Mouse (Mus musculus) gastrocnemius, postnatal 25 days (tissue): ENCODE results near the gene Gipc3. TPM values are rescaled to one million over a fixed set of nuclear protein-coding genes. Genes with fewer than 3 reads are reported as not detected.

Experiments used
- DNase-seq: peaks from one replicate; pipeline ENCODE4 v3.0.0; 2022
- total RNA-seq, 2 experiments: library from RNA; stranded (reverse); gene quantifications; 1 replicate in 1 of 2; 2 replicates in 1 of 2; pipeline ENCODE4 v1.2.3; 2021

Gipc3 gene
- total RNA-seq, 2 experiments from 2014 or later: 1.0 to 1.3 TPM

DNA sequence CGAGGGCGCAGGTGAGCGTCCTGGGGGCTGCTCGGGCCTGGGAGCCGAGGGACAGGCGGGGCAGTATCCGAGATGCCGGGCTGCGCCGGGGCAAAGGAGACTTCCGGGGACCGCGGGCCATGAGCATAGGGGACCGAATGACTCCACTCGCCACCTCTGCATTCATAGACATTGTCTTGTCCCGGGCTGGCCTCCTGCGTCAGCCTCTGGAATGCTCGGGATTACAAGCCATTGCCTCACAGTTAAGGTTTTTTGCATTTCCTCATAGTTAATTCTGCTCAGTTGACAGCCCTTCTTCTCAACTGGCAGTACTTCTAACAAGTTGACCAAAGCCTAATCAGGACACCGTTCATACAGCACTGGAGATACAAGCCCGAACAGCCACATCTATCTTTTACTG lies 21.6 kb downstream of the Gipc3 start:
- DNase-seq: no peak

DNA sequence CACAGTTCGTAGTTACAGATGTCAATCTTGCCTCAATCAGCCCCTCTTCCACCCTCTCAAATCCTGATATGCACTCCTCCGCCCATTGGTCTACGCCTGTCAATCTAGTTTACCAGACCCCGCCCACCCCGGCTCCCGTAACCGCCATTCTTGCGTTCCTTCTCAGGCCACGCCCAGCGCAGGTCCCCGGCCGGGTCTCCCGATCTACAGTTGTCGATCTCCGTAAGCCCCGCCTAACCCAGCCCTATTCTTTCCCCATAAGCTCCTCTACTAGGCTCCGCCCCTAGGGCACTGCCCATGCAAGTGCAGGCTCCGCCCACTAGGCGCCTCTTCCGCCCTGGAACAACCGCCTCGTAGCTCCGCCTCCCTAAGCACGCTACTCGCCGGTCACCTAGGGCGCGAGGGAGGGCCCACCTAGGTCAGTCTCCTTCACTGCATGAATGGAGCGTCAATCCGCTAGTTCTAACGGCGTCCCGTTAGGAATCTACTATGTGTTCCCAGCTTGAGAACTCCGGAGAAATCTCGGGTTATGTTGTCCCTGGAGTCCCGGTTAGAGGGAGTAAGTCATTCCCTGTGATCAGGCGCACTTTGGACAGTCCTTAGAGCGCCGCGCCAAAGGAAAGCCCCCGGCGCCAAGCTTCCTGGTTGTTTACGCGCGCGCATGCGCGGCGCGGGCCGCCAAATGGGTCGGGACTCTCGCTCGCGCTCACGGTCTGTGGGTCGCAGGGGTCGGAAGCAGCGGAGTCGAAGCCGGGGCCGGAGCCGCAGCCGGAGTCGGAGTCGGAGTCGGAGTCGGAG lies 22.3 kb downstream of the Gipc3 start, which contains the start of gene Cactin:
TSS of gene Cactin (plus strand) at position 554 of the 798 bp plus-strand sequence.
- DNase-seq: peak; percentile 100

DNA sequence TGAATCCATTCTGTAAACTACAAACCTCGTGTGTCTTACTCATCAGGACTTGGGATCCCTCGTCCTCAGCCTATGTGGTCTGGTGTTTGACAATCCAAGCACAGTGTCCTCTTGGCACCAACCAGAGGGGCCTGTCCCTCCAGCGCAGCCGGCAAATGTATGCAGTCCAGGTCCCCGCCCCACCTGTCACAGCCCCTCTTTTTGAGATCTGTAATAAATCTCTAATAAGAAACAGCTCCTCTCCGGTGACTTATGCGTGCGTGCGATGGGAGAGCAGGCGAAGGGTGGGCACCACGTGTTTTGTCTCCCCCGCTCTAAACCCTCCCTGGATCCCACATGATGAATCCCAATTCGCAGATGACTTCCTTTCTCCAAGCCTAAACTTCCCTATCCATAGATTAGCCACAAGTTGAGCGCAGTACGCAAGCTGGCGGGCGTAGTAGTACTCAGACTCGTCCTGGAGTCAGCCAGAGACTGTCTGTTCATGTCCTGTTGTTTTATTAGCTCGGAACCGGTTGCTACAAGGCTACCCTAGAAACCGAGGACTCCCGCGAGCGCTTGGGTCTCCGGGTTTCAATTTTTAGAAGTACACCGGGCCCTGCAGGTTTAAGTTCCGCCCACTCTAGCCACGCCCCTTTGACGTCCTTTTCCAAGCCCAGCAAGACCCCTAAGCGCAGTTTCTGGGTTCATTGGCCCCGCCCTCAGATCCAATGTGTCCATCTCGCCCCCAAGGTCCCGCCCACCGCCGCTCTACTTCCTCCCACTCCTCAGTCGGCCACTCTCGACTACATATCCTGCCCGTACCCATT lies 23.1 kb downstream of the Gipc3 start:
- no peak for DNase-seq

DNA sequence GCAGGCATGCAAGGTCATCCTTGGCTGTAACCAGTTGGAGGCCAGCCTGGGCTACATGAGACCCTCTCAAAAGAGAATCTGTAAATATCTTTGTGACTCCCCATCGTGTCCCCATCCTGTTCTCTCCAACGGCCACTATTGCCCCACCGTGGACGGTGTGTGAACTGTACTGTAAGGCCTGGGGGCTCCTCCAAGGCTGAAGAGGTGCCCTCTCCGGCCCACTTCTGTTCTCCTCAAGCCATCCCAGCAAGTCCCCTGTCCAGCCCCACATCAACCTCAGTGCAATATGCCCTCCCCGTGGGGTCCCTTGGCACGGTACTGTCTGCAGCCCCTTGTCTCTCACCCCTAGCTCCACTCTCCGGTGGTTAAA lies 23.8 kb downstream of the Gipc3 start:
- no peak for DNase-seq

DNA sequence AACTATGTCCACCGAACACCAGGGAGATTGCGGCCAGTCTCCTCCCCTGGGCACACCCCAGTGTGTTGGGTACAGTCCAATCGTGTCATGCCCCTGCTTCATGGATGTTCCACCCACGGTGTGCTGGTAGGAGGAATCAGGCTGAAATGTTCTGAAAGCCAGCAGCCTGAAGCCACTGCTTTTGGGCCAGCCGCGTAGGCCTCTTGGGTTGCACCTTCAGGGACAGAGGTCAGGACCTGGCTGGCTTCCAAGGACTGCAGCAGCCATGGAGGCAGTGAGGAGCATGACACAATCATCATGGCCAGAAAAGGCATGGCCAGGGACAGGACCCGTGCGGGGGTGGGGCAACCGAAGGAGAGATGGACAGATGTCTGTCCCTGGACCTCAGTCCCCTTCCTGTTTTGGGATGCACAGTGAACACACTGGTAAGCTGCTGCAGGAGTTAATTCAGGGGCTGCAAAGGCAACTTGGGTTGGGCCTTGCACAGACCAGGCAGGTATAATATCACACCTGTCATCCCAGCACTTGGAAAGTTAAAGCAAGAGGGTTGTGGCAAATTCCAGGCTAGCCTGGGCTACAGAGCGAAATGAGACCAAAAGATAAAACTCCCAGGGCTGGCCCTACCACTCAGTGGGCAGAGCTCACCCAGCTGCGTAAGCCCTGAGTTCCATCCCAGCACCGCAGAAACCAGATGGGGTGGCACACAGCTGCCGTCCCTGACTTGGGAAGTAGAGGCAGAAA lies 24.3 kb downstream of the Gipc3 start:
- no peak for DNase-seq

DNA sequence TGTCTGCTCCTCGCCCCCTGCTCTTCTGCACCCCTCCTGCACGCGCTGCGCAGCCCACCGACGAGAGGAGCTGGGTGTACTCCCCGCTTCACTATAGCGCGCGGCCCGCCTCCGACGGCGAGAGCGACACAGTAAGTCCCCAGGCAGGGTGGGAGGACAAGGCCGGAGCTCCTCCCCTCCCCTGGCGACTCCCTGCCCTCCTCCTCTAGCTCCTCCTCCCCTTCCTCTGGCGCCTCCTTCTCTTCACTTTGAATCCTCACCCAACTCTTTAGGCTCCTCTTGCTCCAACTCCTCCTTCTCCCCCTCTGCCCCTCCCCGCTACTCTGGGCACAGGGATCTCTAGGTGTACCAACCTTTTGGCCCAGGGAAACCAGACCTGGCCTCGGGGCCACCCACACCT lies 25.8 kb downstream of the Gipc3 start:
- DNase-seq: no peak

DNA sequence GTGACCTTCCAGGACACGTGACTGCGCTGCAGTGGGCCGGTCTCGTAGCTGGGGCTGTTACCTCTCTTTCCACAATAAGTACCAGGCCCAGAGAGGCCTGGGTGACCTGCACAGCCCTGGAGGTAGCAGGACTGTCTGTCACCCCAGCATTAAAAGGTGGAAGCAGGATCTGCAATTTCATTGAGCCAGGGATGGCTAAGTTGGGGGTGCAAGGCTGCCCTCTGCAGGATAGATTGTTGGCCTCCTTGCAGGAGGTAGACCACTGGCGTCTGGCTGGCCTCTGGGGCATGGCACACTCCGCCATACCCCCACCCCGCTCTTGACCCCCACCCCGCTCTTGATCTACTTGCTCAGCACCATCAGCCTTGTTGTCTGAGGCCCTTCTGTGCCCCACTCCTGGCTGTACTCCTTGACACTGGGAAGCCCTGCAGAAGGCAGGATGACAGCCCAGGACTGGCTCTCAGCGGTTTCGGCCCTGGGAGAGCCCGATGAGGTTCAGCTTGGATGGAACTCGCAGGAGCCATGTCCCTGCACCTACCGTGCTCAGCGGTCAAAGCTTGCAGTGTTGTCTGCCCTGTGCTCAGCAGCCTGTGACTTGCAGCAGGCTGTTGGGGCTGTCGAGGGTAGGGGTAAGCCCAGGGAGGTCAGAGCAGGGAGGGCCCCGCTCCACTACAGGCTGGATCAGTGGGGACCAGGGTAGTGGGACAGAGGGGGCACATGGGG lies 26.6 kb downstream of the Gipc3 start:
- DNase-seq: no peak

DNA sequence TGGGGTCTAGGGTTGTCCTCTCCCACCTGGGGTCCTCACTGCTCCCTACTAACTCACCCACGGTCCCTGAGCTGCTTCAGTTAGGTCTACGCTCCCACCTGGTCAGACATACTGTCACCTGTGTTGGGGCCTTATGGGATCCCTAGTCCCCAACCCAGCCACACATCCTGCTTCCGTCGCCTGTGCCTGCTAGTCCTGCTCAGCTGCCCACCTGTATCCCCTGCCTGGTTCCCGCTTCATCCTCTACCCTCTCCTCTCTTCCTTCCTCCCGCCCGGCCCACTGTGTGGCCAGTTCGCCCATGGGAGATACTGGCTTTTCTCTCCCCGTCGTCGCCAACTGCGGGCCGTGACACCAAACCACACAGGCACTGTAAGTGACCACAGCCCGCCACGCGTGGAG lies 27.5 kb downstream of the Gipc3 start:
- DNase-seq: no peak

DNA sequence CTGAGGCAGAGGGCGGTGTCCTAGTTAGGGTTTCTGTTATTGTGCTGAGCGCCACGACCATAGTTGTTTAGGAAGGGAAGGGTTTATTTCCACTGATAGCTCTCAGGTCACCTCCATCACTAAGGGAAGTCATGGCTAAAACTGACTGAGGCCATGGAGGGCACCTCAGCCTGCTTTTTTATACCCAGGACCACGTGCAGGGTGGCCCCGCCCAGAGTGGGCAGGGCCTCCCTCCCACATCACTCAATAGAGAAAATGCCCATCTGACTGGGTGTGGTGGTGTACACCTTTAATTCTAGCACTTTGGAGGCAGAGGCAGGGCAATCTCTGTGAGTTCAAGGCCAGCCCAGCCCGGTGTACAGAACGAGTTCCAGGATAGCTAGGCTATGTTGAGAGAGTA lies 28.9 kb downstream of the Gipc3 start:
- no peak for DNase-seq

DNA sequence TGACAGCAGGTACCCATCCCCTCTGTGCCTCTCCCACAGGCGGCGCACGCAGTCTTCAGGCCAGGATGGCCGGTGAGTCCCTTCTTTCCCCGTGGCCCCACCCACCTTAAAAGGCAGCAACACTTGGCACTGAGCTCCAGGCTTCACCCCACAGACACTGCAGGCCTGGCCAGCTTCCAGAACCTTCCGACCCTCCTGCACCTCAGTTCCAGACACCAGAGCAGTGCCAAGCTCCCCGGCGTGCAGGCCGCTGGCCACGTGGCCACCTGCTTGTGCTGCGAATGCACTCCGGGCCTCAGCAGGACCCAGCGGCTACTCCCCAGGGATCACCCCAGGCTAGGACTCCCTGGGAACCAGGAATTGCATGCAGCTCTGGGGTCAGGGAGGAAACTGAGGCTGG lies 29.5 kb downstream of the Gipc3 start:
- DNase-seq: no peak

DNA sequence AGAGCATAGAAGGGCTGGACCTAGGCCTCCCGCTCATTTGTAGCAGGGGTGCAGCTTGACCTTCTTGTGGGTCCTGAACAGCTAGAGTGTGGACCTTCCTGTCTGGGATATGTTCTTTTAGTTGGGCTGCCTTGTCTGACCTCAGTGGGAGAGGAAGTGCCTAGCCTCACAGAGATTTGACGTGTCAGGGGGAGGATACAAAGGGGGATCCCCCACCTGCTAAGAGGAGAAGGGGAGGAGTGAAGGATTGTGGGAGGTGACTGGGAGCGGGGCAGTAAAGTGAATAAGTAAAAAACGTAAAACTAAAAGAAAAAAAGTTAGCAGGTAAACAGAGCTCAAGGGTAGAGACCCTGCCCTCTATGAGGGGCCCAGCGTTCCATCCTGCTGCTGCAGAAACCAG lies 33.5 kb downstream of the Gipc3 start:
- no peak for DNase-seq

DNA sequence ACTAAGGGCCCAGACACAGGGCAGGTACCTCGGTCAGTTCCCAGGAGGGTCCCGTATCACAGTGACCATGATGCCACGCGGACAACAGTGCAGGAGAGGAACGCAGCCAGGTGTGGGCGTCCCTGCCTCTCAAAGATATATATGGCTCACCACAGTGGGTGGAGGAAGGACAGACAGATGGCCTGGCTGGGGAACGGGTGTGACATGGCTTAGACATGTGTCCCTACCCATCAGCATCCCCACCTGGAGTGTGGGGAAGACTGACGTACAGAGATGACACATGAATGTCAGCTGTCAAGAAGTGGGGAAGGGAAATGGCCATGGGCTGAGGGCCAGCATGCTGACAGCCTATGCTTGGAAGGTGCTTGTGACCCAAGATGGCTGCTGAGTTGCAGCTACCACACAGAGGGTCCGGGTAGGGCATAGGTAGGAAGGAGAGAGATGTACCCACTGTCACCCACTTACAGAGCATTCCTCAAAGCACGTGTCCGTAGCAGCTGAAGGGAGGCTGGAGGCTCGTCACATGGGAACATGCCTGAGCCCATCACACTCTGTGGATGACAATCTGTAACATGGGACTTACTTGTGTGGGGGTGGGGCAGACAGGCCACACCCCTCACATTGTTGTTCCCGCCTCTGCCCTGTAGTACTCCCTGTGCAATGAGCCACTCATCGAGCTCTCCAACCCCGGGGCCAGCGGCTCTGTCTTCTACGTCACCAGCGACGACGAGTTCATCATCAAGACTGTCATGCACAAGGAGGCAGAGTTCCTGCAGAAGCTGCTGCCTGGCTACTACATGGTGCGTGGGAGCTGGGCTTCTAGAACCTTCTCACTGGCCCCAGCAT lies 36.0 kb downstream of the Gipc3 start:
- DNase-seq: no peak

DNA sequence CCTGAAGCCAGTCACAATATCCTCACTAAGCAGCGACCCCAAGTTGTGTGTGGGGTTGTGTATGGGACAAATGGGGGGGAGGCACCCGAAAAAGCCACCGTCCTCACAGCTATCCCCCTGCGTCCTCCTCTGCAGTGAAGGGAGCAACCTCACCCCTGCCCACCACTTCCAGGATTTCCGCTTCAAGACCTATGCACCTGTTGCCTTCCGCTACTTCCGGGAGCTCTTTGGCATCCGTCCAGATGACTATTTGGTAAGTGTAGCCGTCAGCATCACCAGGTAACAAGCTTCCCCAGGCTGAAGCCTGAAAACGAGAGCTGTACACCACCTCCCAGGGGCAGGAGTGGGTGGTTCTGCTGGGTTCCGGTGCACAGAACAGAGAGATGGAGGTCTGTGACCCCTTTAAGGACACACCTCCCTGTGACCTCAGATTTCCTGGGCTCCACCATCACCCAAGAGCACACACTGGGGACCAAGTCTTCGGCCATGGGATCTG lies 36.8 kb downstream of the Gipc3 start:
- no peak for DNase-seq

DNA sequence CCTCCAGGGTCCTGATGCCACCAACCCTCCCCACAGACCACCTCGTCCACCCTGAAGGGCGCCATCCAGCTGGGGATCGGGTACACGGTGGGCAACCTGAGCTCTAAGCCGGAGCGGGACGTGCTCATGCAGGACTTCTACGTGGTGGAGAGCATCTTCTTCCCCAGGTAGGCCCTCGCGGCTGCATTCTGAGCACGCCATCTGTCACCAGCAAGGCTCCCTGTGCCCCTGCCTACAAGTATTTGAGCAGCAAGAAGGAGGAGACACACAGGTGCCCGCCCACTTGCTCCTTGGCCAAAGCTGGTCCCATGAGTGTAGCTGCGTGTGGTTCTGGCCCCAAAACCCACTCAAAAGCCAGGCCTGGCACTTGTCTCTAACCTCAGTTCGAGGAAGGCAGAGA lies 37.4 kb downstream of the Gipc3 start:
- DNase-seq: no peak

DNA sequence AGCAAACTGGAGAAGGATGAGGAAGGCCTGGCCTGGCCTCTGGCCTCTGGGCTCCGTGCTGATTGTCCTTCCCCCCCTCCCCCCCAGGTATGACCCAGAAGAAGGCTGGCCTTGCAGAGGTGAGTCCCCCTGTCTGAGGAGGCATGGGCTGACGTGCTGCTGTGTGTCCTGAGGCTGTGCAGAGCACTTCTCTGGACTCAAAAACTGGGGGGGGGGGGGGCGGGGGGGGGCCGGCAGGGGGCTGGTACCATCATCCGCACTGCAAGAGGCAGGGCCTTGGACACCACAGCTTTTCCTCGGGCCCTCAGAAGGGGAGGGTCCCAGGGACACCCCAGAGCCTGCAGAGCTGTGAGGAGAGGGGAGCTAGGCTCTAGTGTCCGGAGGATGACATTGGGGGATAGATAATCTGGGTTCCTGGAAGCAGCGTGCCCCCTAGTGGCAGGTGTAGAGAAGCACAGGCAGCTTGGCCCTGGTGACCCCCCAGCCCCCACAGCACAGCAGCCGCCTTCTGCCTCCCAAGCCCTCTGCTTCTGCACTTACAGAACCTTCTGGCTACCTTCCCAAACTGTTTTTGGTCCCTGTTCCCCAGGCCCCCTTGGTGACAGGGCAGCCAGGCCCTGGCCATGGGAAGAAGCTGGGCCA lies 38.3 kb downstream of the Gipc3 start:
- DNase-seq: no peak

DNA sequence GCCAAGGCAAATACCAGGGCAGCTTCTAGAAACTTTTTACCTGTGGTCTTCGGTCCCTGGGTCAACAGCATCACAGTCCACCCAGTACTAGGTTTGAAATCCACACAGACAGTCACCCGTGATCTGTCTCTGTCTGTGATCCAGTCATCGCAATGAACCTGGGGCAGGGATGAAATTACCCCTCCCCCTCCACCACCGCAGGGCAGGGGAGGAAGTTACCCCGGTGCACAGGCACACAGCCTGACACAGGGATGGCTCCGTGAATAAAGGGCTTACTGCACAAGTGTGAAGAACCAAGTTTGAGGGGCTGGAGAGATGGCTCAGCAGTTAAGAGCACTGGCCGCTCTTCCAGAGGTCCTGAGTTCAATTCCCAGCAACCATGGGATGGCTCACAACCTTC lies 39.3 kb downstream of the Gipc3 start:
- DNase-seq: no peak

DNA sequence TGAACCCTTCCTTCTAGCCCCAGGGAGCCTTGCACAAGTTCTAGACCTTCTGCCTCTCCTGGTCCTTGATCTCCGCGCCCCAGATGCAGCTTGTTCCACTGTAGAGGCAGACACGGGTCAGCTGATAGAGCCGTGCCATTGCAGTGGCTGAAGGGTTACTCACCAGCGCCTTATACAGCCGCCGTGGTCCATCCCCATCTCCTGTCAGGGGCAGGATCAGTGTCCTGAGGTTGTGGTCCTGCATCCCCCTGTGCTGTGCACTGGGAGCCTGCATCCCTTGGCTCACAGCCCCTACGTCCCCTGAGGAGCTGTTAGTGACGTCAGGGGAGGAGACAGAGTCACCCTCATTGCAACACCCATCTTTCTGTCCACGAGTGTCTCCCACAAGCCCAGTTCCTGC lies 39.8 kb downstream of the Gipc3 start:
- DNase-seq: no peak

DNA sequence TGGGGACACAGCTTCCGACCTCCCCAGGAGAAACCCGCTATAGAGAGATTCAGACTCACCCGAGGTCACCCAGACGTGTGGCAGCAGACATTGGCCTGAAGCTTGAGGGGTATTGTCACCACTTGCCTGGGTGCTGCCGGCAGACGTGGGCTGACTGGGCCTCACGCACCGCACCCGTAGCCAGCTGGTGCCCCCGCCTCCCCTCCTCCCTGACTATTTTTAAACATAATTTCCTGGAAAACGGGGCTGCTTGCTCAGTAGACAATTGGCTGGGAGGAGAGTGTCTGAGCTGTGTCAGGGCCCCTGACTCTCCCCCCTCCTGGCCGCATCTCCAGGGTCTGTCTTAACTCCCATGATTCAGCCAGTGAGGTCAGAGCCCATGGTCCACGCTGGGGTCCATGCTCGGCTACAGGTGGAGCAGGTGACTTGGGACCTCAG lies 40.3 kb downstream of the Gipc3 start:
- DNase-seq: no peak

DNA sequence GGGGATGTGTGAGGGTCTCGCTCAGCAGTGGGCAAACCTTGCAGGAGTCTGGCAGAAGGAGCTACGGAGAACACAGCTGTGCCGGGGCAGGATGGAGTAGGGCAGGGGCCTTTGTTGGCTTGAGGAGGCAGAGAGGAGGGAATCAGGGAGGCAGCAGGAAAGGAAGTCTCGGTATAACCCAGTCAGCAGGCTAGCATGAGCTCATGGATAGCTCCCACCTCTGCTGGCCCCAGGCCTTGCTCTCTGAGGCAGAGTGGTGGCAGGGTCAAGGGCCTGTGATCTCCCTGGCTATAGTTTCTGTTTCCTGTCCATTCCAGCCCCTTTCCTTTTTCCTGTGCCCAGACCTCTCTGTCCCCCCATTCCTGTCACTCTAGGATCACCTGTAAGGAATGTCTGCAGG lies 40.8 kb downstream of the Gipc3 start:
- DNase-seq: no peak

DNA sequence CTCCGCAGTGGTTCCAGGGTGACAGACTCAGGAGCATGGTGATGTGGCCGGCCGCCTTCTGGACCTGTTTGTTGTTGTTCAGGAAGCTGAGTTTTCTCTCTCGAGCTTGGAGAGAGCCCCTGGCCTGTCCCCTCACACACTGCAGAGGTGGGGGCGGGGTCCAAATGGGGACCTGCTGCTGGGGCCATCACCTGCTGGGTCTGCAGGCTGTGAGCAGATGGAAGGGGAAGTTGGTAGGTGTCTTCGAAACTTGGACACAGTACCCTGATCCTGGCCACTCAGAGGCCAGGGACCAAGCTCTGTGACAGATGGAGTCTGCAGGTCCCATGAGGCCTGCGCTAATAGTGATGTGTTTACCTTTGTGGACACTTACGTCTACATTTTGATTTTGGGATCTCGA lies 41.7 kb downstream of the Gipc3 start:
- DNase-seq: no peak
